Mouse (Mus musculus) kidney, adult 18-20 months (tissue): ENCODE measurements around the gene Chpt1.
"Not testable (repeated sequence)": the region's sequence is repeated elsewhere in the genome, so short reads cannot be mapped to it uniquely, and the experiment has no call there.

Source experiments
- DNase-seq: peaks from one replicate; pipeline ENCODE4 v3.0.0; 2021

The Chpt1 gene

GRCm38 (mm10) chr10:88494959-88495587 lies 8.8 kb downstream of the Chpt1 start:
- DNase-seq: no peak

- no peak for DNase-seq
Measured at GRCm38 (mm10) chr10:88492658-88493057, 11.2 kb downstream of the Chpt1 start.

GRCm38 (mm10) chr10:88491632-88492031 lies 12.2 kb downstream of the Chpt1 start:
- no peak for DNase-seq

- no peak for DNase-seq
Measured at GRCm38 (mm10) chr10:88488629-88489028, 15.2 kb downstream of the Chpt1 start.

GRCm38 (mm10) chr10:88482866-88483265 lies 21.0 kb downstream of the Chpt1 start:
- not testable (repeated sequence) for DNase-seq

GRCm38 (mm10) chr10:88460122-88460820 lies 43.6 kb downstream of the Chpt1 start:
- peak; percentile 25 for DNase-seq

- peak; percentile 46 for DNase-seq
Measured at GRCm38 (mm10) chr10:88459502-88459992, 44.3 kb downstream of the Chpt1 start, which contains the start of gene Sycp3. TSS of gene Sycp3 (plus strand) at chr10:88459569.

- DNase-seq: no peak
Measured at GRCm38 (mm10) chr10:88457816-88458215, 46.1 kb downstream of the Chpt1 start.

GRCm38 (mm10) chr10:88451990-88452389 lies 51.9 kb downstream of the Chpt1 start:
- no peak for DNase-seq

- DNase-seq: no peak
Measured at GRCm38 (mm10) chr10:88451221-88451620, 52.7 kb downstream of the Chpt1 start.

GRCm38 (mm10) chr10:88441224-88441623 lies 62.6 kb downstream of the Chpt1 start:
- DNase-seq: no peak

- no peak for DNase-seq
Measured at GRCm38 (mm10) chr10:88427998-88428397, 75.9 kb downstream of the Chpt1 start.

- no peak for DNase-seq
Measured at GRCm38 (mm10) chr10:88426896-88427295, 77.0 kb downstream of the Chpt1 start.

- DNase-seq: peak; percentile 23
Measured at GRCm38 (mm10) chr10:88426158-88426816, 77.6 kb downstream of the Chpt1 start.

- no peak for DNase-seq
Measured at GRCm38 (mm10) chr10:88420655-88421435, 83.0 kb downstream of the Chpt1 start.

GRCm38 (mm10) chr10:88420141-88420541 lies 83.7 kb downstream of the Chpt1 start:
- no peak for DNase-seq

- DNase-seq: no peak
Measured at GRCm38 (mm10) chr10:88417686-88418085, 86.2 kb downstream of the Chpt1 start.

- DNase-seq: no peak
Measured at GRCm38 (mm10) chr10:88412290-88412995, 91.4 kb downstream of the Chpt1 start.

- DNase-seq: no peak
Measured at GRCm38 (mm10) chr10:88409751-88410150, 94.1 kb downstream of the Chpt1 start.

- DNase-seq: no peak
Measured at GRCm38 (mm10) chr10:88407875-88408631, 95.8 kb downstream of the Chpt1 start.

GRCm38 (mm10) chr10:88405812-88406211 lies 98.1 kb downstream of the Chpt1 start:
- peak; percentile 7 for DNase-seq
